Mouse (Mus musculus): ENCODE measurements around the gene Wdfy2. TPM values are rescaled to one million over a fixed set of nuclear protein-coding genes. Genes with fewer than 3 reads are reported as not detected.

Wdfy2 gene
- total RNA-seq, 1 experiment from 2014 or later = 29.2 TPM

DNA sequence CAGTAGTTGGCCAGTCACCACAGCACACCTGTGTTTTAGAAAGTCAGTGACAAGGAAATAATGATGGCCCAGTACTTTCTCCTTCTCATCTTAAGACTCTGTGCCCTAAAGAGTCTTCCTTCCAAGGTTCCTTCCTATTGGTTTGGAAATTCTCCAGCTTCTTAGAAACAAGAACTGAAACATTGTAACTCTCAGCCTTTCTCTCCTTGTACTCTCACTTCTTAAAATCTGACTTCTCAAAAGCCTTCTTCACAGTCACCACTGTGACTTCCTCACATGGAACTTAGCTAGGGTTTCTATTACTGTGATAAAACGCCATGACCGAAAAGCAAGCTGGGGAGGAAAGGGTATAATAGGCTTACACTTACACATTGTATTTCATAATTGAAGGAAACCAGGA lies 70.4 kb downstream of the Wdfy2 start:
- peak; percentile 67 for ATAC-seq (replicated peaks; ENCODE audit: insufficient number of reproducible peaks, low FRiP score, low TSS enrichment, poor library complexity, severe bottlenecking)

- no peak for ATAC-seq (replicated peaks; ENCODE audit: insufficient number of reproducible peaks, low FRiP score, low TSS enrichment, poor library complexity, severe bottlenecking)
Measured at GRCm38 (mm10) chr14:62908550-62908949, 71.1 kb downstream of the Wdfy2 start.

DNA sequence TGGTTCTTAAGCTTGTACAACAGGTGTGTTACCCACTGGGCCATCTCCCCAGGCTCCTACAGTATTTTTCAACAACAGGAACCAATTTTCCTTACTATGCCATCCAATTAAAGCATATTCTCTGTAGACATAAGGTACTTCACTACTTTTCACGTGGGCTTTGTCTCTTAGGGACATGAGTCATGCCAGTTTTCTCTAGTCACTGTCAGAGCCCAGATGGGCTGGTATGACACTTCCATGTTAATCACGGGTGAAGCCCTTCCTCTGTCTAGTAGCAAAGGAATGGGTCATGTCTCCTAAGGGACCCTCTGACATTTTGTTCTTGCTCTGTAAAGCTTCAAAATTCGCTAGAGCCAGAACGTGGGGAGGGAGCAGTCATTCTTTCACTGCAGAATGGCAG lies 73.4 kb downstream of the Wdfy2 start:
- ATAC-seq (replicated peaks; ENCODE audit: insufficient number of reproducible peaks, low FRiP score, low TSS enrichment, poor library complexity, severe bottlenecking) = no peak

DNA sequence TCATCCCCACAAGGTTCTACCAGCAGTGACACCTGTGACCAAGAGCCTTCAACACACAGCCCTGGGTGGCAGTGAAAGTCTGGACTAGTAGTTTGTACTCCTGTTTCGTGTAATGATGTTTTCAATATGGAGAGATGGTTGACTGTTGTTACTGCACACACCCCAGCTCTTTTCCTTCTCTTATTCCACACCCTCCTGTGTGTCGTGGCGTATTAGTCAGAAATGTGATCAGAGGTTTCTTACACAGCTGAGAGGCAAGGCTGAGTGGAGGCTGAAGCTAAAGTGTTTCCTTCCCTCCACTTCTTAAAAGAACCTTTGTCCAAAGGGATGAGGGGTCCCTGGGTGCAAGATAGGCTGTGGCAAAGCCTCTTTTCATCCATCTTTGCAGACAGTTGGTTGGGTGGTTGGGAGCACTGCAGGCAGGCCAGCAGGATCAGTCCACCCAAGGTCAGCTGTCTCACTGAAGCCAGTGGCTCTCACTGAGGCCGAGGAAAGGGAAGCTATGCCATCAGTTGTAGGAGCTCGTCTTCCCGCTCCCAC lies 77.7 kb downstream of the Wdfy2 start:
- no peak for ATAC-seq (replicated peaks; ENCODE audit: insufficient number of reproducible peaks, low FRiP score, low TSS enrichment, poor library complexity, severe bottlenecking)

DNA sequence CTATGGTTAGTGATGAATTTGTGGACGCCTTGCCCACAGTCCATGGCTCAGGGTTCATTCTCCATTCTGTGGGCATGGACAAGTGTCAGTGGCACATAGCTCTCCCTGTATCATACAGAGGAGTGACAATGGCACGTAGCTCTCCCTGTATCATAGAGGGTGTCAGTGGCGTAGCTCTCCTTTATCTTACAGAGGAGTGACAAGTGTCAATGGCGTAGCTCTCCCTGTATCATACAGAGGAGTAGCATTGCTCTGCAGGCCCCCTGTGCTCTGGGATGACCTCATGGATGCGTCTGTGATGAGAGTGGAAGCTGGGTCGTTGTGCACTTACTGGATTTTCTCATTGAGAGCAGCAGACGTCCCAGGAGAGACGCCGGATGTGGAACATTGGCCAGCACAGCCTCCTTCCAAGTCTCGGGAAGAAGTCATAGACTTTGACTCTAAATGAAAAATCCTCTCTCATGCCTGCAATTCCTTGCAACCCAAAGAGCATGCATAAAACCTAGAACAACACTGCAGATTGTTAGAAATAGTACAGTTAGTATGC lies 79.1 kb downstream of the Wdfy2 start:
- no peak for ATAC-seq (replicated peaks; ENCODE audit: insufficient number of reproducible peaks, low FRiP score, low TSS enrichment, poor library complexity, severe bottlenecking)

- no peak for ATAC-seq (replicated peaks; ENCODE audit: insufficient number of reproducible peaks, low FRiP score, low TSS enrichment, poor library complexity, severe bottlenecking)
Measured at GRCm38 (mm10) chr14:62921401-62921800, 83.9 kb downstream of the Wdfy2 start.

- ATAC-seq (replicated peaks; ENCODE audit: insufficient number of reproducible peaks, low FRiP score, low TSS enrichment, poor library complexity, severe bottlenecking) = peak; percentile 91
Measured at GRCm38 (mm10) chr14:62922637-62923036, 85.2 kb downstream of the Wdfy2 start.

GRCm38 (mm10) chr14:62924800-62925199 lies 87.3 kb downstream of the Wdfy2 start:
- ATAC-seq (replicated peaks; ENCODE audit: insufficient number of reproducible peaks, low FRiP score, low TSS enrichment, poor library complexity, severe bottlenecking) = no peak

- no peak for ATAC-seq (replicated peaks; ENCODE audit: insufficient number of reproducible peaks, low FRiP score, low TSS enrichment, poor library complexity, severe bottlenecking)
Measured at GRCm38 (mm10) chr14:62928101-62928541, 90.6 kb downstream of the Wdfy2 start.

DNA sequence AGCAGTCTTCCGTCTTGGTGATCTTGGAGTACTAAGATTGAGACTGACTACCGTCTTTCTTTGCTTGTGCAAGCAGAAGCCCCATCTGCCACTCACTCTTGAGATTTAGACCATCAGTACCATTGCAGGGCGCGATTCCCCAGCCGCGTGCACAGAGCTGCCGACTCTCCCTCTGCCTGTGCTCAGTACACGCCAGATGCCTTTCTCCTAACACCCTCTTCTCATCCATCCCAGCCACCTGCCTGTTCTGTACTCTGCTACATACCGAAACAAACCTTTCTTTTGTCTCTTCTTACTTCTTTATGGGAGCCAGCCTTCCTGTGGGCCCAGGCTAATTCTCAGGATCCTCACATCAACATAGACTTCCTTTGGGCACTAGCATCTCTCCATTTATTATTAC lies 97.9 kb downstream of the Wdfy2 start:
- no peak for ATAC-seq (replicated peaks; ENCODE audit: insufficient number of reproducible peaks, low FRiP score, low TSS enrichment, poor library complexity, severe bottlenecking)

DNA sequence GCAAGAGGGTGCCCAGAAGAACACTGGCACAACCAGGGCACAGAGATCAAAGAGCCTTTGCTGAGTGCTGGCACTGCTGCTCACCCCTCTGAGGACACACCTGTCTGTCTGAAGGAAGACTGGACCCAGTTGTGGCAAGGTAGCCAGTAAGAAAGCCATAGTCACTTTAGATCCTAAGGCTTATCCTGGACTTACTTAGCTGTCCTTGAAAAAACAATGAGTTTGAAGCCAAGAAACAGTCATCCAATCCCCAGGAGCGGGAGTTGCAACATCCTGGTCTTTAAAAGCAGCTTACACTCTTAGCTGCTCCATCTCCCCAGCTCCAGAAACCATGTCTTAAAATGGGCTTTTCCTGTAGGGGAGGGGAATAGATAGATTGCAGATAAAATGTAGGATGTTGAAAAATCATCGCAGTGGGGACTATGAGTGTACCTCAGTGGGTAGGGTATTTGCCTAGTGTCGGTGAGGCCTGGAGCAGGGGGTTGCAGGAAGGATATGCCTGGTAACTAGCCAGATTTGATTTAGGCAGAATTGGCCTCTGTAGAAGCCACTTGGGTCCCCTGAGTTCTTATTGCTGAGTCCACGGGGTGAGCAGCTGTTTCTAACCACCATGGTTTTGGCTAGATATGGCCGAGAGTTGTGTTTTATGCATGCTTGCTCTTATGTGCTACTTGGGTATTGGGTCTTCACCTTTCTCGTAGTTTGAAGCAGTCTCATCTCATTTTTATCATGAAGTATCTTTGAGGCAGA lies 99.3 kb downstream of the Wdfy2 start:
- ATAC-seq (replicated peaks; ENCODE audit: insufficient number of reproducible peaks, low FRiP score, low TSS enrichment, poor library complexity, severe bottlenecking) = no peak

- no peak for ATAC-seq (replicated peaks; ENCODE audit: insufficient number of reproducible peaks, low FRiP score, low TSS enrichment, poor library complexity, severe bottlenecking)
Measured at GRCm38 (mm10) chr14:62937675-62938074, 100.2 kb downstream of the Wdfy2 start.

- no peak for ATAC-seq (replicated peaks; ENCODE audit: insufficient number of reproducible peaks, low FRiP score, low TSS enrichment, poor library complexity, severe bottlenecking)
Measured at GRCm38 (mm10) chr14:62939435-62939834, 102.0 kb downstream of the Wdfy2 start.

GRCm38 (mm10) chr14:62940383-62941074 lies 103.1 kb downstream of the Wdfy2 start:
- ATAC-seq (replicated peaks; ENCODE audit: insufficient number of reproducible peaks, low FRiP score, low TSS enrichment, poor library complexity, severe bottlenecking) = peak; percentile 81

- no peak for ATAC-seq (replicated peaks; ENCODE audit: insufficient number of reproducible peaks, low FRiP score, low TSS enrichment, poor library complexity, severe bottlenecking)
Measured at GRCm38 (mm10) chr14:62946794-62947193, 109.3 kb downstream of the Wdfy2 start.

DNA sequence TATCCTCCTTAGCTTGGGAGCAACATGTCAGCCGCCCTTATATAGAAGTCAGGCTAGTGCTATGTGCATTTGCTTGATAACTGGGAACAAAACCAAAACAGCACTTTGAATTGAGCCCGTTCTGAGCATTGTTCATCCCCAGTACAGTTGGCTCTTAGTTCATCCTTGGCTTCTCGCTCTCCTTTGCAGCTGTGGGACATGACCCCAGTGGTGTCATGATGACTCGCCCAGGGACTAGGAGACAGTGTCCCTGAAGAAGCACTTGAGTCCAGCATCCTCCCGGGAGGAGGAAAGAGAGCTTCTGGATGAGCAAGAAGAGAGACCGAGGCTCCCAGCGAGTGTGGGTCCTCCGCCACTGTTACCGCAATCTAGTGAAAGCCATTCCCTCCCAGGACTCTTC lies 118.6 kb downstream of the Wdfy2 start:
- ATAC-seq (replicated peaks; ENCODE audit: insufficient number of reproducible peaks, low FRiP score, low TSS enrichment, poor library complexity, severe bottlenecking) = no peak

DNA sequence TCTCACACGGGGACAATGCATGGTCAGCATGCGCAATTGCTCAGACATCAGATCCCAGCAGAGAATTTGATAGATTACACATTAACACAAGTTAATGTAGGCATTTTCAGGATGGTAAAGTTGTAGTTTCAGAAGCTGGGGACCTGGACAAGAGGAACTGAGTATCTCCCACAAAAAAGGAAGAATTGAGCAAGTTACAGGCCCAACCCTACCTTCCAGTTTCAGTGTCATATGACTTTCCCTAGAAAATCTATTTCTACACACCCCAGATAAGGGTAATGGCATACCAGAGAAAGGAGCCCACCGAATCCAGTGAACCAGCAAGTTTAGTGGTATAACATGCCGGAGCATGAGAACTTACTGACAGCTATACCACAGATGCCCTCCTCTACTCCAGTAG lies 126.2 kb downstream of the Wdfy2 start:
- no peak for ATAC-seq (replicated peaks; ENCODE audit: insufficient number of reproducible peaks, low FRiP score, low TSS enrichment, poor library complexity, severe bottlenecking)

- no peak for ATAC-seq (replicated peaks; ENCODE audit: insufficient number of reproducible peaks, low FRiP score, low TSS enrichment, poor library complexity, severe bottlenecking)
Measured at GRCm38 (mm10) chr14:62965342-62965741, 127.9 kb downstream of the Wdfy2 start.

DNA sequence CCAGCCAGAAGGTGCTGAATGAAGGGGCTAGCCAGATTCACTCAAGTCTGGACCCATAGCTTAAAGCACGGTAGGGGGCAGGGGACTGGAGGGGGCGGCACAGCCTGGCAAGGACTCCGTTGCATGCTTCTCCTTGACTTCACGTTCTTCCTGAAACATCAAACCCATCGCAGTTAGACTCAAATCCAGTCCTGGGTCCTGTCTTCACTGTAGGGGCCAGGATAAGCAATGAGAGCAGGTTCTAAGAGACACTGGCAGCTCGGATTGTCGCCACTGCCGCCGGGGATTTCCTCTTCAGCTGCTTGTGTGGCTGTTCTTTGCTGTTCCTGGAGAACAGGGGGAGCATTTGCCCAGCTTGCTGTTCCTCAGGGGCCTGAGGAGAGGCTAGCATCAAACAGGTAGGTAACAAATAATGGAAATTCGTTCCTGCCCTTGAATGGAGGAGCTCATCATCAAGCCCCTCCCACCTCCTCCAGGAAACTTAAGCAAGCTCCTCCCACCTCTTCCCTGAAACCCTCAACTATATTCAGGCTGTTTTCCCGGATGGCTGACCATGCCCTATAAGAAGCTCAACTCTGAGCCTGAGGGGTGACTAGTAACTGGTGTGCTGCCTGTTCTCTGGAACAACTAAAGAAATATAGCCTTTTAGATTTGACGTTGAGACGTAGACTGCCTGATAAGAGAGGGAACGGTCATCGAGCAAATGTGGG lies 128.5 kb downstream of the Wdfy2 start:
- ATAC-seq (replicated peaks; ENCODE audit: insufficient number of reproducible peaks, low FRiP score, low TSS enrichment, poor library complexity, severe bottlenecking) = no peak

Data from monocyte, adult 5-6 weeks (primary cell).